Mouse (Mus musculus): ENCODE data around the gene Gm9602. TPM values are rescaled to one million over a fixed set of nuclear protein-coding genes. Genes with fewer than 3 reads are reported as not detected.

The Gm9602 gene
- not detected for total RNA-seq (2023)

DNA sequence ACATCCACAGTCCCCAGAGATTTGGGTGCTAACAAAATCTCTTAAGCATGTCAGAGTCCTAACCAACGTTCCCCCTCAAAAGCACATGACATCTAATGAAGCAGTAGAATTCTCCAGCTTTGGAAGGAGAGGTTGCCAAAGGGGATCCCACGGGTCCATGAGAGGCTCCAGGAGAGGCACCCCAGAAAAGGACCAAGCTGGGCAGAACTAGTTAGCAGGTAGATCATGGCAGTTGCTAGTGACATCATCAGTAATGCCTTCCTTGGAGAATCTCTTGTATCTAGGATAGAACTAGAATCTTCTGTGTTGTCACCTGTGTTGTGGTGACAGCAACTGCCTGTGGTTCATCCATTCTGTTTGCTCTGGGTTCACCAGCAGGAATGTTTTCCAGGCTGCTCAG, at the start of gene Gm9602:
Gene Gm9602, plus strand, starts transcription at position 301 of the 400 bp plus-strand sequence.

Other genes with a start within 250 kb of the Gm9602 start
- not detected for gene Gm3047, start 220.9 kb upstream of the Gm9602 start, total RNA-seq (2023)
- not detected for gene Gm8159, start 144.0 kb upstream of the Gm9602 start, total RNA-seq (2023)
- not detected for gene Gm3239, start 112.1 kb upstream of the Gm9602 start, total RNA-seq (2023)
- gene Gm7876, start 67.1 kb upstream of the Gm9602 start, total RNA-seq (2023): not detected
- not detected for gene Gm3252, start 49.6 kb upstream of the Gm9602 start, total RNA-seq (2023)
- gene Gm3269, start 61.8 kb downstream of the Gm9602 start, total RNA-seq (2023): not detected
- gene Gm3264, start 79.2 kb downstream of the Gm9602 start, total RNA-seq (2023): not detected
- gene Gm3278, start 116.1 kb downstream of the Gm9602 start, total RNA-seq (2023): not detected
- gene Gm8297, start 207.6 kb downstream of the Gm9602 start, total RNA-seq (2023): not detected
- not detected for gene Gm3298, start 239.6 kb downstream of the Gm9602 start, total RNA-seq (2023)

Measured in T-cell, adult 66 days (primary cell).